Mouse (Mus musculus): ENCODE data around the gene Hmg20a. TPM values are rescaled to one million over a fixed set of nuclear protein-coding genes. Genes with fewer than 3 reads are reported as not detected.

Gene Hmg20a
- polyA plus RNA-seq, 1 experiment from 2014 or later: 42.7 TPM

DNA sequence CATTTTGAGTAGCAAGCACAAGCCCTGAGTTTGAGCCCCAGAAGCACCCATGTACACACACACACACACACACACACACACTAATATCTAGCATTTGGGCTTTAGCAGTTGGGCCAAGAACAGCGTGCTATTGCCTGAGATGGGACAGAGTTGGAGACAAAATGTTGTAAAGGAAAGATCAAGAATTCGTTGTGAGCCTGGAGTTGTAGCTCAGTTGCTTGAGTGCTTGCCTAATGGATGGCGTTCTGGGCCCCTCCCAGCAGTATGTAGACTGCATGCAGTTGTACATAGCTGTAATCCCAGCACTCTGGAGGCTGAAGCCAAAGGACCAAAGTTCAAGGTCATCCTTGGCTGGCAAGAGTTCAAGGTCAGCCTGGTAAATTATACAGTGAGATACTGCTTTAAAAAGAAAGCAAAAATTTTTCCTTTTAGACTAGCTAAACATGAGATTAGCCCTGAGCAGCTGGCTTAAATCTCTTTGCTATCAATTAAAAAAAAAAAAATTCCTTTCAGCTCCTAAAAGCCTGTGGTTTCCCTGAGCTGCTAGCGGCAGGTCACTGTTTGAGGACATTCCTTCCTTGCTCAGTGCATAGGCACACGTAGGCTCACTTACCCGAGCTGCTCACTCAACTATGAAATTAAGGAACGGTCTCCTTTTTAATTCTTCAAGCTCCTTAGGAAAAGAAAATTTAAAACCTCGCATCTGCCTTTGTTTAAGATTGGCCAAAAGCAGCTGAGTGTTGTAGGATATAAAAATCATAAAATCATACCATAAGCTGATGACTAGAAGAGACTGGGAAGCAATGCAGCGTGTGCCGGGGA lies 83.5 kb downstream of the Hmg20a start:
- H3K4me2 ChIP-seq (replicated peaks): no peak overlapping the region
- H3K4me1 ChIP-seq (replicated peaks): peaks cover 55% of the 10 kb centered on the region
- no peaks in the 10 kb centered on the region for H3K9me3 ChIP-seq
- peak overlapping the region; percentile 61 for H3K27ac ChIP-seq
- H3K4me3 ChIP-seq (replicated peaks): no peak overlapping the region
- no peak overlapping the region for H3K9ac ChIP-seq
- no peak for ATAC-seq
- H3K36me3 ChIP-seq: no peaks in the 10 kb centered on the region
- no peaks in the 10 kb centered on the region for H3K27me3 ChIP-seq (replicated peaks)
- 44% methylated on average over 10 of the region's 10 CpGs for WGBS

DNA sequence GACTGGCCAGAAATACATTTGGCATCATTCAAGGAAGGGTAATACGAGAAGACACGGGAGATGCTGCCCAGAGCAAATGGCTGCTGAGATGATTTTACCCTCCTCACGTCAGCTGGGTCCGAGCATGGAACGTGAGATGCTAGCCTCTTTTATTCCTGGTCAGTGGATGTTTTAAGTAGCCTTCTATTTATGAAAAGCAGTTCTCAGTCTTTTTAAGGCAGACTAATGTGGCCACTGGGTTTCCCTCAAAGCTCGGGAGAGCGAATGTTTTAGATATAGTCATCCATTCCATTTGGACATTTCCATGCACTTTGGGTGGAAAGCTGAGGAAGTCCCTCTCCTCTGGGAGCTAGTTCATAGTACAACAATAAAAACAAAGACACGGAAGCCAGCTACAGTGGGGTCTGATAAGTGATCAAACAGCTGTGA lies 84.1 kb downstream of the Hmg20a start:
- H3K27ac ChIP-seq: peak overlapping the region; percentile 61
- no peak overlapping the region for H3K4me3 ChIP-seq (replicated peaks)
- no peaks in the 10 kb centered on the region for H3K27me3 ChIP-seq (replicated peaks)
- H3K4me2 ChIP-seq (replicated peaks): no peak overlapping the region
- H3K9me3 ChIP-seq: no peaks in the 10 kb centered on the region
- H3K4me1 ChIP-seq (replicated peaks): peaks cover 59% of the 10 kb centered on the region
- ATAC-seq: no peak
- no peaks in the 10 kb centered on the region for H3K36me3 ChIP-seq
- no peak overlapping the region for H3K9ac ChIP-seq
- 47% methylated on average over 8 of the region's 8 CpGs for WGBS

DNA sequence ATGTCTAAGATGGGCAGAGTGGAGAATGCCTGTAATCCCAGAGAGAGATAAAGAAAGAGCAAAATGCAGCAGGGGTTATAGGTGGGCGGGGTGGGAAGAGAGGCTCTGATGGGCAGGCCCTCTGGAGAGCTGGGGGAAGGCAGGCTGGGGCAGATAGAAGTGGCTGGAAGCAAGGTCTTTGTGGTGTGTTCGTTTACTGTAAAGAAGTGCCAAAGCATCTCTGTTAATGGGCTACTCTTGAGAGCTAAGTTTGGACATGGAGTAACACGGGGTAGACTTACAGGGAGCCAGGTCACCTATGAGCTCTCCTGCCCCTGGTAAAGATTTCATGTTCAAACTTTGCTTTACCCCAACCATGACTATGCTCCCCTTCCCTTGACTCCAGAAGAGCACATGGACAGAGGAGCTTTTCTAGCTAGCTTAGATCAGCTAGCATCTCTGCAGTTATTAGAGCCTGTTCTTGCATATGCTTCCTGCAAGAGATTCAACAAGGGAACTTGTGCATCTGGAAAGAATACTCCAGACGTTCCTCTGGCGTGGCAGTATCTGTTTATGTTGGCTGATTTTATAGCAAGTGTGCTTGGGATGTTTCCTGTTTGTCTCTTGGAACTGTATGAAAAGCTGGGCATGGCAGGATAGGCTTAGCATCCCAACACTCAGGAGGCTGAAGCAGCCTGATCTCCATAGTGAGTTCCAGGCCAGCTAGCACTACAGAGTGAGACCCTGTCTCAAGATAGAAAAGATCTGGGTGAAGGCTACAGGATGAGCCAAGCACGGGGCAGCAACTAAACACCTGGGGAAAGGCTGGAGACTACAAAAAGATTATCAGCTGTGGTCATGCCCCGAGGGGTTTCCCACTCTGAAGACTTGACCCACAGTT lies 85.5 kb downstream of the Hmg20a start:
- Histone ChIP-seq H3K27me3 (replicated peaks) (no peaks in the 10 kb centered on the region), H3K9me3 (no peaks in the 10 kb centered on the region), H3K4me3 (replicated peaks) (no peak overlapping the region), H3K4me1 (replicated peaks) (peaks cover 55% of the 10 kb centered on the region), H3K9ac (no peak overlapping the region), H3K27ac (0 out of 2 replicates have a peak overlapping the region, but pooled peaks have one; percentile 14), H3K4me2 (replicated peaks) (no peak overlapping the region), H3K36me3 (no peaks in the 10 kb centered on the region)
- ATAC-seq: no peak
- WGBS: 62% methylated on average over 7 of the region's 7 CpGs

DNA sequence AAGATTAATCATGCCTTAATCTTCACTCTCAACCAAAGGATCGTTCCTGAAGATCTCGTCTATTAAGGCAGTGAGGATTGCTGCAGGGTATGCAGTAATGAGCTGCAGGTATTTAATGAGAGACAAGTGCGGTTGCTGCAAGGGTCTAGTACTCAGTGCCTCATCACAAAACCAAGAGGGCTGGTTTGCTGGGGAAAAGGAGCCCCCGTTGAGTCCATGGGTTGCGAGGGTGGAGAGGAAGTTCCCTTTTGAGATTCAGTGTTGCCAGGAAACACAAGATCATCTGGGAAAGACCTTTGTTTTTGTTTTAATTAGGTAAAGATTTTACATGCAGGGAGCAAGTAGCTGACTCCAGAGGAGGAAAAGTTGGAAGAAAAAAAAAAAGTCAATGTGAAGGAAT lies 86.1 kb downstream of the Hmg20a start:
- Histone ChIP-seq H3K4me1 (replicated peaks) (peaks cover 54% of the 10 kb centered on the region), H3K9ac (no peak overlapping the region), H3K36me3 (no peaks in the 10 kb centered on the region), H3K27me3 (replicated peaks) (no peaks in the 10 kb centered on the region), H3K4me3 (replicated peaks) (no peak overlapping the region), H3K9me3 (no peaks in the 10 kb centered on the region), H3K27ac (peak overlapping the region; percentile 14; the same call in 1 of the 2 replicates), H3K4me2 (replicated peaks) (no peak overlapping the region)
- 77% methylated on average over 5 of the region's 5 CpGs for WGBS
- ATAC-seq: no peak

DNA sequence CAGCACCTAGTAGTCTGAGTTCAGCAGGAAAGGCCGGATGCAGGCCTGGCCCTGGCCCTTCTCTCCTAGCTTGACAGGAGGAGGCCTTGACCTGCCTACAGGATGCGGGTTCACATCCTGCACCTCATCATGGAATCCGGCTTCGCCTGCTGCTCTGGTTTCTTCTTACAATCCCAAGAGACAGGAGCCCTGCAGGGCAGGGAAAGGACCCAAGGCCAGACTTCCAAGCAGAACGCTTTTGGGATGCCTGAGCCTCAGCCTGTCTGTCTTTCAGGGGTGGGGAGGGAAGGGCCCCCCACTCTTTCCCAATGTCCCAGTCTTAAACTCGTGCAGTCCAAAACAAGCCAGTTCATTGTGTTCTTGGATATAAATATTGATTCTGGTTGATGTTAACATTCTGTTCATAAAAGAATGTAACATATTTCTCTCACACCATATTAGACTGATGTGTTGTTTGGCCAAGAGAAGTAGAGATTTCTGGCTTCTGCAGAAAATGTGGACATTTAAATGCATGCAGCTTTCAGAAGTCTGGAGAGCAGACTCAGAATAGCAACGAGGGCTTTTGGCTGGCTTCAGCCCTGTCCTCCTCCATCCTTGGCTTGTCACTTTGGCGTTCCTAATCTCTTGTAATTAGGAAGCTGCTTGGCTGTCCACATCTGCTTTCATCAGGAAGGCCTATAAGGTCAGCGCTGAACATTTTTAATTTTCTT lies 86.8 kb downstream of the Hmg20a start:
- 43% methylated on average over 9 of the region's 9 CpGs for whole genome bisulfite sequencing
- Histone ChIP-seq H3K4me2 (replicated peaks) (peak overlapping the region; percentile 91), H3K9me3 (no peaks in the 10 kb centered on the region), H3K36me3 (no peaks in the 10 kb centered on the region), H3K4me3 (replicated peaks) (no peak overlapping the region), H3K4me1 (replicated peaks) (peaks cover 52% of the 10 kb centered on the region), H3K27me3 (replicated peaks) (no peaks in the 10 kb centered on the region), H3K9ac (no peak overlapping the region; the same call in 1 of the 2 replicates), H3K27ac (peak overlapping the region; percentile 98)
- peak; percentile 42 for ATAC-seq

DNA sequence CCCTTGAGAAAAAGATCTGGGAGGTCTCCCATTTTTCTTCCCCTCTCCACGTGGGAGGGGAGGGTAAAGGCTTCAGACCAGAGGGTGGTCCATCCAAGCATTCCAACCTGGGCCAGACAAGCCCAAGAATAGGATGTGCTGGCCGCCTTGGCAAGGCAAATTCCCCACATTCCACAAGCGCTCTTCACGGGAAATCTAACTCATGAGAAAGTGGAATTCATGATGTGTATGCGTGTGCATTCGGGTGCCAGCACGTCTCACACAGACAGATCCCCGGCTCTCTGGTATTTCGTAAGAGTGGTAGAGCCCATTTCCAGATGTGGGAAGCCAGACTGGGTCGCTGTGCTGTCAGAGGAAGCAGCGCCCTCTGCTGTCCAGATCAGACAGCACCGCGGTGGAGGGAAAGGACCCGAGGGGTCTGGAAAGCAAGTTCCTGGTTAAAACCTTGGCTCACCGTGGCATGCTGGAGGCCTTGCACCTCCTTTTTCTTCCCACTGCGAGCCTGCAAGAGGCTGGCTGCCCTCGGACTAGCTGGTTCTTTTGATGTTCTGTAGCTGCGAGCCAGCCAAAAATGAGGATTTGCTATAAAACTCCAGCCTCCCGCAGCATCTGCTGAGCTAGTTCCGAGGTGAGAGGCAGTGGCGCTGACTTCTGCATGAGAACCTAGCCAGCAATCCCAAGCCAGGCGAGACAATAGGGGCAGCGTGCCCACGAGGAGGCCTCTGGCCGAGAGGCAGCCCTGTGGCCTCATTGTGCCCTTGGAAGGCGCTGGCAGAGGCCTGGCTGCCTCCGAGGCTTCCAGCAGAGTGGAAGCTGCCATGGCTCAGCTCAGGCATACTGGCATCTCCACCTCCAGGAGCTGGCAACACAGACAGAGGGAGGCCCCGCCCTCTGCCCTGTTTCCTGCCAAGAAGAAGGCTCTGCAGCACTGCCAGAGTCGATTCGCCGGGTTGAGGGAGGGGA lies 87.7 kb downstream of the Hmg20a start:
- peak overlapping the region; percentile 51 for H3K9ac ChIP-seq
- peak overlapping the region; percentile 98 for H3K27ac ChIP-seq
- 1% methylated on average over 31 of the region's 31 CpGs for WGBS
- peak; percentile 87 for ATAC-seq
- no peaks in the 10 kb centered on the region for H3K27me3 ChIP-seq (replicated peaks)
- peak overlapping the region; percentile 91 for H3K4me2 ChIP-seq (replicated peaks)
- H3K4me3 ChIP-seq (replicated peaks): peak overlapping the region; percentile 42
- H3K9me3 ChIP-seq: no peaks in the 10 kb centered on the region
- peaks cover 47% of the 10 kb centered on the region for H3K4me1 ChIP-seq (replicated peaks)
- no peaks in the 10 kb centered on the region for H3K36me3 ChIP-seq

DNA sequence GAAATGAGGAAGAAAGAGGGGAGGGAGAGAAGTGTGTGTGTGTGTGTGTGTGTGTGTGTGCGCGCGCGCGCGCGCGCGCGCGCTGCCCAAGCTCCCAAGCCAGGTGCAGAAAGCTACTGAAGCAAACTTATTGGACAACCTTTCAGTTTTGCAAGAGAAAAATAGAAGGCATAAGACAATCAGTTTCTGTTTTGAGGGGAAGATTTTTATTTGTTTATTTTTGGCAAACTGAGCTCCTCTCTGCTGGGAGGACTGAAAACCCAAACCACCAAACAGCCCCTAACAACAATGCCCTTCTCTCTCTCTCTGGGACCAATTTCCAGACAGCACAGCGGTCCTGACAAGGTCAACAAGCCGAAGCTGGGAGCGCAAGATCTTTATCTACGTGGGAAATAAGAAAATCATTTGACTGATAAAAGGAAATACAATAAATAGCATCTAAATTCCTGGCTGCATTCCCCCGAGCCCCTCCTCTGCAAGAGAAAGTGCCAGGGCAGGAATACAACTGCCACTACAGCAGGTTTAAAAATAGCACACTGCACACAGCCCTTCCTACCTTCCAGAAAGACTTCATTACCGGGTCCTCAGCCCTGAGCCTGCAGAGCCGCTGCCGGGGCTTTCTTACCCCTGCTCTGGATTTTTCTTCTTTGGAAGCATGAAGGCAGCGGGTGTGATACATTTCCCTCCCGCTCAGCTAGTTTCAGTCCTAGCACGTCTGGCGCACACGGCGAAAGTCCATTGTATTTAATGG lies 88.7 kb downstream of the Hmg20a start:
- no peaks in the 10 kb centered on the region for H3K36me3 ChIP-seq
- H3K9me3 ChIP-seq: no peaks in the 10 kb centered on the region
- H3K4me2 ChIP-seq (replicated peaks): peak overlapping the region; percentile 91
- H3K4me3 ChIP-seq (replicated peaks): peak overlapping the region; percentile 42
- ATAC-seq: peak; percentile 24; the same call in 1 of the 2 replicates
- H3K27ac ChIP-seq: peak overlapping the region; percentile 98
- WGBS: 4% methylated on average over 25 of the region's 25 CpGs
- H3K9ac ChIP-seq: peak overlapping the region; percentile 51
- H3K4me1 ChIP-seq (replicated peaks): peaks cover 39% of the 10 kb centered on the region
- H3K27me3 ChIP-seq (replicated peaks): no peaks in the 10 kb centered on the region

DNA sequence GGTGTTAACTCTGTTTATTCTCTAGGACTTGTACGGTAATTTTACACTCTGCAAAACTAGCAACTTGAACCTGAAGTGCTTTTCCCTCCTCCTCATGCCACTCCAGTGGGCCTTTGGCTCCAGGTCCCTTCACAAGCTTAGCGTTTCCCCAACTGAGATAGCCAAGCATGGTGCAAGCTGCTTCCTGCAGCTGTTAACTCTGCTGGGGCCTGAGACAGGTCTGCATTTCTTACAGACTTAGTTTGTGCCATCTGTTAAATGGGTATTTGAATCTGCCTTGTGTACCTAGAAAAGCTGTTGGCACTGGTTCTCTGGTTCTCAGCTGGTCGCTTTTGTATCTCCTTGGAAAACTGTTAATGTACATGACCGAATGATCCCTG lies 89.3 kb downstream of the Hmg20a start:
- Histone ChIP-seq H3K36me3 (no peaks in the 10 kb centered on the region), H3K4me1 (replicated peaks) (peaks cover 36% of the 10 kb centered on the region), H3K9ac (peak overlapping the region; percentile 51; the same call in 1 of the 2 replicates), H3K27me3 (replicated peaks) (no peaks in the 10 kb centered on the region), H3K4me3 (replicated peaks) (peak overlapping the region; percentile 42), H3K27ac (peak overlapping the region; percentile 98), H3K9me3 (no peaks in the 10 kb centered on the region), H3K4me2 (replicated peaks) (peak overlapping the region; percentile 91)
- no peak for ATAC-seq
- WGBS: 52% methylated on average over 4 of the region's 4 CpGs

DNA sequence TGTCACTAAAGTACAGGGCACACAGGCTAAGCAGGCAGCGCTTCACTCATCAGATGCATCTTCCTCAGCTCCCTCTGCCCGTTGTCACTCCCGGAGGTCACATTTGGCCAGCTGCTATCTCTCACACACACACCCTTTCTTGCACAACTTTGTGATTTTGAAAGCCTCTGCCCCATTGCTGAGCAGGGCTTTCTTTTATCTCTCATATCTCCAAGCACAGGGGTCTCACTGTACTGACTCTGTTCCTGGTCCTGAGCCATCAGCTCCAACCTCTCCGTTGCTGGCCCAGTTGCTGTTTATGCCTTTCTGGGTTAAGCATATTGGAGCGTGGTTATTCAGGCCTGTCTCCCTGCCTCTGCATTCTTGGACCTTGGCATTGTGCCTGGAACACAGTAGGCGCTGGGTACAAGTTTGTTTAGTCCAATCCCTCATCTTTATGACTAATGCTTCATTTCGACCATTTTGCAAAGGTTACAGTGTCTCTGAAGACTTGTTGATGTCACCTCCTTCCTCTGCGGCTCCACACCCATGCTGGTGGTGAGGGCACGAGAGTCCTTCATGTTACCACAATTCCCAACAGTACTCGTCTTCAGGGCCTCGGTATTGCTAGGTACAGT lies 90.5 kb downstream of the Hmg20a start:
- Histone ChIP-seq H3K9me3 (no peaks in the 10 kb centered on the region), H3K4me3 (replicated peaks) (no peak overlapping the region), H3K4me2 (replicated peaks) (no peak overlapping the region), H3K27me3 (replicated peaks) (no peaks in the 10 kb centered on the region), H3K27ac (no peak overlapping the region; the same call in 1 of the 2 replicates), H3K9ac (no peak overlapping the region), H3K4me1 (replicated peaks) (peaks cover 31% of the 10 kb centered on the region), H3K36me3 (no peaks in the 10 kb centered on the region)
- ATAC-seq: no peak
- WGBS: 67% methylated on average over 11 of the region's 11 CpGs

DNA sequence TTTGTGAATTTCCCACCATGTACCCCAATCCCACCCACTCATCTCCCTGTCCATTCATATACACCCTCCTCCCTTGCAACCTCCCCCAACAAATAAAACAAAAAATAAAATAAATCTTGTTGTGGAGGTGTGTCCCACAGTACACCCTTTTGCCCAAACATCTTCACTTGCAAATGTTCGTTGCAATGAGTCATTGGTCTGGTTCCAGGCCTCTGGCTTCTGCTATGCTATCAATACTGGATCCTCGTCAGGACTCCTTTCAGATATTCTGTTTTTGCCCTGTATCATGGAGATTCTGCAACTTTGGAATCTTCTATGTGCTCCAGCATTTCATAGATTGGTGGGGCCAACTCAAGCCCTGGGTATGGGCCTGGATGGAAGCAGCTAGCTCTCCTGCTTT lies 91.9 kb downstream of the Hmg20a start:
- no peak overlapping the region for H3K27ac ChIP-seq
- no peaks in the 10 kb centered on the region for H3K27me3 ChIP-seq (replicated peaks)
- WGBS: 75% methylated on average over 2 of the region's 2 CpGs
- H3K4me3 ChIP-seq (replicated peaks): no peak overlapping the region
- no peak overlapping the region for H3K4me2 ChIP-seq (replicated peaks)
- no peak for ATAC-seq
- H3K4me1 ChIP-seq (replicated peaks): peaks cover 24% of the 10 kb centered on the region
- no peaks in the 10 kb centered on the region for H3K36me3 ChIP-seq
- no peaks in the 10 kb centered on the region for H3K9me3 ChIP-seq
- no peak overlapping the region for H3K9ac ChIP-seq
